Mouse (Mus musculus): ENCODE measurements at regions not wholly inside any gene's neighbourhood (a gene's known extent, or its start where the extent isn't known, plus 50 kb on each side); places are given as distances from the start of the nearest gene placed in this dataset.
A peak's percentile ranks its signal among the peaks of the same experiment; 100 is the strongest.
"Not testable (repeated sequence)": the region's sequence is repeated elsewhere in the genome, so short reads cannot be mapped to it uniquely, and the experiment has no call there.

- WGBS = 97% methylated on average over 4 of the region's 4 CpGs
- Histone ChIP-seq H3K4me3 (no peak overlapping the region), H3K4me1 (replicated peaks) (no peaks in the 10 kb centered on the region), H3K27ac (no peak overlapping the region), H3K36me3 (no peaks in the 10 kb centered on the region), H3K9me3 (no peaks in the 10 kb centered on the region), H3K27me3 (ENCODE audit: insufficient read depth, poor library complexity, severe bottlenecking) (no peaks in the 10 kb centered on the region)
- no peak for DNase-seq (ENCODE audit: low spot score)
Measured at GRCm38 (mm10) chr11:121894801-121895200, 64.8 kb downstream of the Ptchd3 start.

- DNase-seq (ENCODE audit: low spot score); H3K4me3 ChIP-seq; H3K4me1 ChIP-seq (replicated peaks); H3K27ac ChIP-seq; H3K9me3 ChIP-seq; H3K27me3 ChIP-seq (ENCODE audit: insufficient read depth, poor library complexity, severe bottlenecking); H3K36me3 ChIP-seq: not testable (repeated sequence)
- 77% methylated on average over 6 of the region's 6 CpGs for WGBS
Measured at GRCm38 (mm10) chr11:121904393-121904792, 74.3 kb downstream of the Ptchd3 start.

- 92% methylated on average over 10 of the region's 10 CpGs for WGBS
- not testable (repeated sequence) for H3K9me3 ChIP-seq; DNase-seq (ENCODE audit: low spot score); H3K36me3 ChIP-seq; H3K27ac ChIP-seq; H3K27me3 ChIP-seq (ENCODE audit: insufficient read depth, poor library complexity, severe bottlenecking); H3K4me1 ChIP-seq (replicated peaks)
- peak overlapping the region; percentile 32; the same call in 1 of the 2 replicates for H3K4me3 ChIP-seq
Measured at GRCm38 (mm10) chr11:121924631-121925030, 94.6 kb downstream of the Ptchd3 start.

DNA sequence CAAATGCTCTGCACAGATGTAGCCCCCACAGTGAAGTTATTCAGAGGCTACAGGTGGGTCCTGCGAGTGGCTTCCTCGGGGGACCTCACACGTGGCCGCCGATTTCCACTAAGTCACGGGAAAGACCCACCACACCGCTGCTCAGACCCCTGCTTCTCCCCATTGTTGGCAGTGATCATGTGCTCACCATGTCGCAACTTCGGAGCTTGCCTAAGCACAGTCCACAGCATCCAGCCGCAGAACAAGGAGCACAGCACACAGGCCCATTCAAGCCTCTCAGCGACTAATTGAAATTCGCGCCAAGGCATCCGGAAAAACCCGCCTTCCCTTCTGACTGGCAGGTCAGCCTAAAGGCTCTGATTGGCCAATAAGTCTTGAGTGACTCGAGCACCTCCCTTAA is 95.0 kb downstream of the Ptchd3 start:
- H3K27ac ChIP-seq; H3K36me3 ChIP-seq; H3K4me1 ChIP-seq (replicated peaks); H3K27me3 ChIP-seq (ENCODE audit: insufficient read depth, poor library complexity, severe bottlenecking); H3K9me3 ChIP-seq: not testable (repeated sequence)
- WGBS = 41% methylated on average over 16 of the region's 16 CpGs
- peak overlapping the region; percentile 32 for H3K4me3 ChIP-seq
- DNase-seq (ENCODE audit: low spot score) = peak; percentile 10

- H3K27ac ChIP-seq; H3K27me3 ChIP-seq (ENCODE audit: insufficient read depth, poor library complexity, severe bottlenecking); H3K4me3 ChIP-seq; H3K9me3 ChIP-seq; H3K36me3 ChIP-seq; DNase-seq (ENCODE audit: low spot score); H3K4me1 ChIP-seq (replicated peaks): not testable (repeated sequence)
- WGBS = 78% methylated on average over 6 of the region's 6 CpGs
Measured at GRCm38 (mm10) chr11:121951726-121952125, 121.7 kb downstream of the Ptchd3 start.

DNA sequence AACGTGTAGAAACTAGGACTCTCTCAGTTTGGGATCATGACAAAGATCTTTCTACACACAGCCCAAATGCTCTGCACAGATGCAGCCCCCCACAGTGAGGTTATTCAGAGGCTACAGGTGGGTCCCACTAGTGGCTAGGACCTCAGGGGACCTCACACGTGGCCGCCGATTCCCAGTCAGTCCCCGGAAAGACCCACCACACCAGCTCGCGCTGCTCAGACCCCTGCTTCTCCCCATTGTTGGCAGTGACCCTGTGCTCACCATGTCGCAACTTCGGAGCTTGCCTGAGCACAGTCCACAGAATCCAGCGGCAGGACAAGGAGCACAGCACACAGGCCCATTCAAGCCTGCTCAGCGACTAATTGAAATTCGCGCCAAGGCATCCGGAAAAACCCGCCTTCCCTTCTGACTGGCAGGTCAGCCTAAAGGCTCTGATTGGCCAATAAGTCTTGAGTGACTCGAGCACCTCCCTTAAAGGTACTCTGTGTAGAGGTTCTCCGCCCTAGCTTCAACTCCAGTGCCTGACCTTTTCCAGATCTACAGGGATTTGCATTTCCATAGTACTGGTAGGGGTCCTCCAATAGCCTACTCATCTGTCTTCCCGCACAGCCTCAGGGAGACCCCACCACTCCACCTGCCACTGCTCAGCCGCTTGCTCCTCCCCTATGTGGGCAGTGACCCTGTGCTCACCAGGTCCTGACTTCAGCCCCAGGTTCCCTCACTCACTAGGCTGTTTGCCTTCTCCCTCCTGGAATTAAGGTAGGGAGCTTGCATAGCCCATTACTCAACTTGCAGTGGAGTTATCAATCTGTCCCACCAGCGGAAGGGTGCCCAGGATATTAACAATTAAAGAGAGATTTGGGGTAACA is 126.6 kb downstream of the Ptchd3 start:
- peak; percentile 22 for DNase-seq (ENCODE audit: low spot score)
- not testable (repeated sequence) for H3K9me3 ChIP-seq; H3K4me1 ChIP-seq (replicated peaks); H3K36me3 ChIP-seq; H3K27me3 ChIP-seq (ENCODE audit: insufficient read depth, poor library complexity, severe bottlenecking)
- WGBS = 13% methylated on average over 20 of the region's 20 CpGs
- Histone ChIP-seq H3K4me3 (peak overlapping the region; percentile 49), H3K27ac (peak overlapping the region; percentile 46)

GRCm38 (mm10) chr11:121958735-121959134 is 128.7 kb downstream of the Ptchd3 start:
- not testable (repeated sequence) for H3K27ac ChIP-seq; H3K4me3 ChIP-seq; H3K4me1 ChIP-seq (replicated peaks); H3K36me3 ChIP-seq; H3K9me3 ChIP-seq; DNase-seq (ENCODE audit: low spot score); H3K27me3 ChIP-seq (ENCODE audit: insufficient read depth, poor library complexity, severe bottlenecking)
- WGBS = 88% methylated on average over 5 of the region's 5 CpGs

DNA sequence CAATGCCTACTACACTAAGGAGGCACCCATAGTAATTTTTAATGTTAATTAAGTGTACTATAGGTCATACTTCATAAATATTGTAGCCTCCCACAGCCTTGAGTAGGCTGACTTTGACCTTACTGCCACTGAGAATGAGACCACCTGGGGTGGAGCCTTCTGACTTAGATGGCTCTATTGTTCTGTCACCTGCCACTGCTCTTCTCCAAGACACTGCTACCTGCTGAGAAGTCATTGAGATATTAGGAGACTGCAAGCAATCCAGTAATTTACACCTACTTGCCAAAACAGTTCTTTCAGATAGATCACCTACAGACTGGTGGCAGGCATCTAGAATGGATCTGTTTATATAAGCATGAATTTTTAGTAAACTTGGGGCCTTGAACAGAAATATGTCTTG is 134.1 kb downstream of the Ptchd3 start:
- not testable (repeated sequence) for H3K9me3 ChIP-seq; DNase-seq (ENCODE audit: low spot score); H3K4me3 ChIP-seq; H3K27ac ChIP-seq; H3K4me1 ChIP-seq (replicated peaks); H3K36me3 ChIP-seq; H3K27me3 ChIP-seq (ENCODE audit: insufficient read depth, poor library complexity, severe bottlenecking)

DNA sequence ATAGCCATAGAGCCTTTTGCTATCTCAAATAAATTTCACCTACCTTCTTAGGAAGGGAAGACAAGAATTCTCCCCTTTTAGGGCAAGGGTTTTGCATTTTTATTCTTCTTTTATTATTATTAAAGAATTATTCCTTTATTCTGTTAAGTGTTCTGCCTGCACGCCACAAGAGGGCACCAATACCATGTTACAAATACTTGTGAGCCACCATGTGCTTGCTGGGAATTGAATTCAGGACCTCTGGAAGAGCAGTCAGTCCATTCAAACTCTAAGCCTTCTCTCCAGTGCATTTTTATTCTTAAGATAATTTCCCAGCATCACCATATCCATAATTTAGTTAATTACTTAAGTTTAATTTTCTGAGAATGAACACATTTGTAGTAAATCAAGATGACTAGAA is 135.9 kb downstream of the Ptchd3 start:
- 0% methylated on average over 1 of the region's 1 CpGs for WGBS
- not testable (repeated sequence) for DNase-seq (ENCODE audit: low spot score); H3K9me3 ChIP-seq; H3K36me3 ChIP-seq; H3K27ac ChIP-seq; H3K27me3 ChIP-seq (ENCODE audit: insufficient read depth, poor library complexity, severe bottlenecking); H3K4me3 ChIP-seq; H3K4me1 ChIP-seq (replicated peaks)

All from hindbrain, embryonic 10.5 days (tissue).